Mouse (Mus musculus) testis, adult 2 months (tissue): ENCODE measurements around the gene Mink1. TPM values are rescaled to one million over a fixed set of nuclear protein-coding genes. Genes with fewer than 3 reads are reported as not detected.
"Not testable (repeated sequence)": the region's sequence is repeated elsewhere in the genome, so short reads cannot be mapped to it uniquely, and the experiment has no call there.

Experiments used
- H3K27ac ChIP-seq: fragments of 200-500 bp; 2 replicates; pipeline ENCODE4 v1.5.1; 2012; ENCODE audit warnings: low read depth, low read length; ENCODE audit not compliant: control insufficient read depth, insufficient read depth
- H3K27me3 ChIP-seq: fragments of 200-500 bp; 2 replicates; pipeline ENCODE4 v1.6.1; 2012; ENCODE audit warnings: mild to moderate bottlenecking, low read length, moderate library complexity; ENCODE audit not compliant: control insufficient read depth, insufficient read depth
- H3K36me3 ChIP-seq: fragments of 200-500 bp; 2 replicates; pipeline ENCODE4 v1.6.1; 2012; ENCODE audit warnings: mild to moderate bottlenecking, low read length; ENCODE audit not compliant: control insufficient read depth, insufficient read depth
- H3K4me1 ChIP-seq: fragments of 200-500 bp; 2 replicates; pipeline ENCODE4 v1.6.1; 2012; ENCODE audit warnings: low read length; ENCODE audit not compliant: control insufficient read depth, insufficient read depth
- H3K4me3 ChIP-seq: fragments of 200-500 bp; 2 replicates; pipeline ENCODE4 v1.5.1; 2012; ENCODE audit warnings: low read depth, mild to moderate bottlenecking, low read length, moderate library complexity, mixed read lengths; ENCODE audit not compliant: control insufficient read depth
- CTCF ChIP-seq: fragments of 200-500 bp; IDR thresholded peaks from 2 replicates; pipeline ENCODE4 v1.5.1; 2012; ENCODE audit warnings: low read depth, mild to moderate bottlenecking, inconsistent platforms, low read length, moderate library complexity; ENCODE audit not compliant: control insufficient read depth, insufficient read depth, insufficient replicate concordance
- POLR2A ChIP-seq: fragments of 200-500 bp; IDR thresholded peaks from 2 replicates; pipeline ENCODE4 v1.6.1; 2012; ENCODE audit warnings: low read depth, mild to moderate bottlenecking, inconsistent platforms, low read length, moderate library complexity; ENCODE audit not compliant: control insufficient read depth
- polyA plus RNA-seq: library from polyadenylated mRNA; depleted of rRNA; stranded (reverse); fragments of >200 nt; gene quantifications from 2 replicates; pipeline ENCODE4 v1.2.3, GENCODE M21; 2012

The Mink1 gene
- polyA plus RNA-seq, 1 experiment: 18.4 TPM

DNA sequence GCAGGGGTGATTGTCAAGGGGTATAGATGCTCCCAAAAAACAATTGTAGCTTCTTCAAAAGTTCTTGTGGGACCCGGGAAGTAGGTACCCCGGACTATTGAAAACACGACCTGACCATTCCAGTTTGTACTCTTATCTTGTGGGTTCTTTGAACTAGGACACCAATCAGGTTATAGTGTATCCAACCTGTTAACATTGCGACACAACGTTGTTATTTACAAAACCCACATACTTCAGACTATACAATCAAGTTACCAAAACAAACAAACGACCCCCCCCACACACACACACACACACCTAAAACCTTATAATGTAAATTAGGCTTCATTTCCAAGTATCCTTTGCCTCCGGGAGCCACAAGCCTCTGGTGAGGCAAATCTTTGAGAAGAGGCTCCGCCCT lies 37.9 kb upstream of the Mink1 start:
- H3K36me3 ChIP-seq: no peaks in the 10 kb centered on the region
- no peak overlapping the region for H3K27ac ChIP-seq
- TF ChIP-seq POLR2A (no peak), CTCF (no peak)

DNA sequence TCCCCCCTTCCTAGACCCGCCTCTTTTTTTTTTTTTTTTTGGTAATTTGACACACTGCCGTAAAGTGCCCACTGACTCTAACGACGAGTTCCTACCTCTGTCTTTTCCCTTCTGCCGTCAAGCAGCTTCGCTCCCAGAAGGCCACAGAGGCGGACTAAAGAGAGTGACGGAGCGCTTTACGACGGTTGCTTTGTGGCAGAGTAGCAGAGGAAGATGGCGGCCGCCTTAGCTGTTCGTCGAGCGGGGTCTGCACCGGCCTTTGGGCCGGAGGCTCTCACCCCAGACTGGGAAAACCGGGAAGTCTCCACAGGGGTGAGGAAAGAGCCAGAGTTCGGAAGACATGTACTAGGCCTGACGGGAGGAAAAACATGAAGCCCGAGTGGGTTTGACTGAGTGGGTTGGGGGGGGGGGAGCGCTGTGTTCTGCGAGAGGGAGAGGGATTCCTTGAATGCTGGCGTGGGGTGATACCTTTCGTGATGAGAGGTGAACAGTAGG lies 37.5 kb upstream of the Mink1 start, which contains the start of gene Psmb6:
Gene Psmb6 (plus strand): TSS at position 184 of the 495 bp plus-strand sequence.
- Histone ChIP-seq H3K4me3 (peak within 1 kb of the TSS; percentile 91), H3K27ac (peak within 1 kb of the TSS; percentile 68; the same call in 1 of the 2 replicates), H3K27me3 (no peaks in the 10 kb centered on the region), H3K4me1 (peaks cover 7% of the 10 kb centered on the region), H3K36me3 (no peaks in the 10 kb centered on the region)
- peak; percentile 86 for TF ChIP-seq POLR2A
- TF ChIP-seq CTCF: no peak

More for the DNA sequence above, 37.9 kb upstream of the Mink1 start:
- peak overlapping the region; percentile 91 for H3K4me3 ChIP-seq
- no peaks in the 10 kb centered on the region for H3K27me3 ChIP-seq
- peaks cover 9% of the 10 kb centered on the region for H3K4me1 ChIP-seq

GRCm38 (mm10) chr11:70525726-70526125 lies 37.0 kb upstream of the Mink1 start:
- no peak for TF ChIP-seq POLR2A
- no peak for TF ChIP-seq CTCF
- Histone ChIP-seq H3K27me3 (no peaks in the 10 kb centered on the region), H3K36me3 (no peaks in the 10 kb centered on the region), H3K27ac (no peak overlapping the region), H3K4me1 (0 out of 2 replicates have a peak, but pooled peaks cover 2% of the 10 kb centered on the region), H3K4me3 (peak overlapping the region; percentile 91)

DNA sequence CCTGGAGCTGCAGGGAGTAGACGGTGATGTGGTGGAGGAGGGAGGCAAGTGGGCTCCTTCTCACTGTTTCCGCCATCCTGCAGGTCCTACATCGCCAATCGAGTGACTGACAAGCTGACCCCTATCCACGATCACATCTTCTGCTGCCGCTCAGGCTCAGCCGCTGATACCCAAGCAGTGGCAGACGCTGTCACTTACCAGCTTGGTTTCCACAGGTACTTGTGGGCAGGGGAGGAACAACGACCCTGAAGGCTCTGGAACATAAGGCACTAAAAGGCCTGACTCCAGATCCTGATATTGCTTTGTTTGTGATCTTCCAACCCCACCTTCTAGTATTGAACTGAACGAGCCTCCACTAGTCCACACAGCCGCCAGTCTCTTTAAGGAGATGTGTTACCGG lies 36.5 kb upstream of the Mink1 start:
- Histone ChIP-seq H3K4me3 (peak overlapping the region; percentile 91), H3K4me1 (0 out of 2 replicates have a peak, but pooled peaks cover 2% of the 10 kb centered on the region), H3K36me3 (no peaks in the 10 kb centered on the region), H3K27ac (no peak overlapping the region), H3K27me3 (no peaks in the 10 kb centered on the region)
- TF ChIP-seq CTCF (no peak), POLR2A (no peak)

DNA sequence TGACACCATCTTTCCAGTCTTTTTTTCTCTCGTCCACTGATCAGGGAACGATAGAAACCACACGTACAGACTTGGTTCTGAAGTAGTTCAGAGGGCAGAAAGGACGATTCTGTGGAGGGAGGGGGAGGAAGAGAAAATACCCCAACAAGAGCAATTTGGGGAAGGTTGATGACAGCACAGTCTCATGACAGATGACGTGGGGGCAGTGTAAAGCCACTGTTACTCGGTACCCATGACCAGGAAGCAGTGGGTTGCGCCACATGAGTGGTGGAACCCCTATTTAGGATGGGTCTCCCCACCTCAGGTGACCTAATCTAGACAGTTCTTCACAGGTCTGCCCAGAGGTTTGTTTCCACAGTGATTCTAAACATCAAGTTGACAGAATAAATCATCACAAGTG lies 34.1 kb upstream of the Mink1 start:
- TF ChIP-seq POLR2A (no peak), CTCF (no peak)
- no peak overlapping the region for H3K27ac ChIP-seq
- H3K4me3 ChIP-seq: no peak overlapping the region
- H3K4me1 ChIP-seq: no peaks in the 10 kb centered on the region
- no peaks in the 10 kb centered on the region for H3K27me3 ChIP-seq
- H3K36me3 ChIP-seq: no peaks in the 10 kb centered on the region

GRCm38 (mm10) chr11:70531065-70531464 lies 31.6 kb upstream of the Mink1 start:
- not testable (repeated sequence) for H3K27ac ChIP-seq, H3K4me1 ChIP-seq, H3K4me3 ChIP-seq, H3K36me3 ChIP-seq, H3K27me3 ChIP-seq

- Histone ChIP-seq H3K4me1 (no peaks in the 10 kb centered on the region), H3K4me3 (no peak within 1 kb of the TSS), H3K27ac (no peak within 1 kb of the TSS), H3K36me3 (no peaks in the 10 kb centered on the region), H3K27me3 (no peaks in the 10 kb centered on the region)
- TF ChIP-seq POLR2A (no peak), CTCF (no peak)
Observed at GRCm38 (mm10) chr11:70532839-70533238, 29.8 kb upstream of the Mink1 start, which contains the start of gene Gm40193. Gene Gm40193, minus strand, starts transcription at chr11:70532939.

DNA sequence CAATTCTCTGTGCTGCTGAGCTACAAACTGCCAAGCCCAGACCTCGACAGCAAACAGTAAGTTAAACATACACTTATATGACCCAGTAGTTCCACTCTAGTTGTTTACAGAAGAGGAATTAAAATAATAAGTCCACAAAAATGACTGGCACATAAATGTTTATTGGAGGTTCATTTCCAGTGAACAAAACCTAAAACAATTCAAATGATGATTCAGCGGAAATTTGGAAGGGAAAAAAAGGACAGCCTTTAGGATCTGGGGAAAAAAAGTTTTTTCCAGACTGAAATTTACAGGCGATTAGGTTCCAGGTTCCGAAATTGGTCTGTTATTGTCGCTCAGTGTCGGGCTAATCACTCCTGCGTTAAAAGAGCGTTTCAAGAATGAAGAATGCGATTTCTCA lies 23.3 kb upstream of the Mink1 start:
- H3K4me3 ChIP-seq: peak overlapping the region; percentile 71
- H3K36me3 ChIP-seq: no peaks in the 10 kb centered on the region
- TF ChIP-seq CTCF (no peak), POLR2A (no peak)
- peaks cover 6% of the 10 kb centered on the region for H3K4me1 ChIP-seq
- no peak overlapping the region for H3K27ac ChIP-seq
- H3K27me3 ChIP-seq: no peaks in the 10 kb centered on the region
